Mouse (Mus musculus): ENCODE measurements around the gene Nfya. TPM values are rescaled to one million over a fixed set of nuclear protein-coding genes. Genes with fewer than 3 reads are reported as not detected.

Gene Nfya
- polyA plus RNA-seq, 1 experiment from 2014 or later, result 30.3 TPM

- no peaks in the 10 kb centered on the region for H3K9me3 ChIP-seq (ENCODE audit: low read depth, low read length)
- ATAC-seq (ENCODE audit: insufficient read depth) (no peak), DNase-seq (no peak)
- no peaks in the 10 kb centered on the region for H3K4me1 ChIP-seq (ENCODE audit: insufficient read depth)
- H3K36me3 ChIP-seq (ENCODE audit: insufficient read depth), result no peaks in the 10 kb centered on the region
- WGBS, result 72% methylated on average over 8 of the region's 8 CpGs
- H3K4me2 ChIP-seq, result no peak overlapping the region
- no peaks in the 10 kb centered on the region for H3K27me3 ChIP-seq (ENCODE audit: insufficient read depth, low read length)
- no peak for TF ChIP-seq CTCF (IDR thresholded peaks at IDR 0.05; ENCODE audit: low read depth)
- no peak overlapping the region for H3K4me3 ChIP-seq (ENCODE audit: low read depth, low read length)
- H3K9ac ChIP-seq, result no peak overlapping the region
- no peak overlapping the region for H3K27ac ChIP-seq (ENCODE audit: low read depth)
Measured at GRCm38 (mm10) chr17:48372987-48373386, 36.7 kb downstream of the Nfya start.

DNA sequence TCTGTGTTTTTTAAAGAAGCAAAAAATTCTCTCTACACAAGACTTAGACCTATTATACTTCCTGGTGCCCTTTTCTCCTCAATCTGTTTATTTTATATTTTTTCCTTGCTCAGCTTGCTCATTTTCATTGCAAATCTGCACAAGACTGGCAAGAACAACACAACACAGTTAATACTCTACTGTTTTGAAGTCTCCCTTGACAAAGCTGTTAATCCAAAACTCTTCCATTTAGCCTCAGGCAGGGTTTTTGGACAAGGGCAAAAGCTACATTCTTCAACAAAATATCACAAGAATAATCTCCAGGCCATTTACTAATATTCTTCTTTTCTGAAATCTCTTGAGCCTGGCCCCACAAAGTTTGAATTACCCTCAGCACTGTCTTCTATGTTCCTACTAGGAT is 38.1 kb downstream of the Nfya start:
- ATAC-seq (ENCODE audit: insufficient read depth), result no peak

GRCm38 (mm10) chr17:48366806-48367205 is 42.9 kb downstream of the Nfya start:
- Histone ChIP-seq H3K27ac (ENCODE audit: low read depth) (no peak overlapping the region), H3K36me3 (ENCODE audit: insufficient read depth) (no peaks in the 10 kb centered on the region), H3K4me2 (no peak overlapping the region), H3K9me3 (ENCODE audit: low read depth, low read length) (no peaks in the 10 kb centered on the region), H3K4me3 (ENCODE audit: low read depth, low read length) (no peak overlapping the region), H3K9ac (no peak overlapping the region), H3K27me3 (ENCODE audit: insufficient read depth, low read length) (no peaks in the 10 kb centered on the region), H3K4me1 (ENCODE audit: insufficient read depth) (no peaks in the 10 kb centered on the region)
- DNase-seq (no peak), ATAC-seq (ENCODE audit: insufficient read depth) (no peak)
- no peak for TF ChIP-seq CTCF (IDR thresholded peaks at IDR 0.05; ENCODE audit: low read depth)
- 74% methylated on average over 5 of the region's 5 CpGs for WGBS

More for the DNA sequence above, 38.1 kb downstream of the Nfya start:
- H3K4me1 ChIP-seq (ENCODE audit: insufficient read depth), result no peaks in the 10 kb centered on the region
- TF ChIP-seq CTCF (IDR thresholded peaks at IDR 0.05; ENCODE audit: low read depth), result no peak
- H3K4me2 ChIP-seq, result no peak overlapping the region
- no peak overlapping the region for H3K27ac ChIP-seq (ENCODE audit: low read depth)
- no peaks in the 10 kb centered on the region for H3K36me3 ChIP-seq (ENCODE audit: insufficient read depth)
- H3K4me3 ChIP-seq (ENCODE audit: low read depth, low read length), result no peak overlapping the region
- DNase-seq, result no peak
- H3K27me3 ChIP-seq (ENCODE audit: insufficient read depth, low read length), result no peaks in the 10 kb centered on the region
- no peaks in the 10 kb centered on the region for H3K9me3 ChIP-seq (ENCODE audit: low read depth, low read length)
- H3K9ac ChIP-seq, result no peak overlapping the region

- H3K27ac ChIP-seq (ENCODE audit: low read depth), result no peak overlapping the region
- no peak for TF ChIP-seq CTCF (IDR thresholded peaks at IDR 0.05; ENCODE audit: low read depth)
- no peaks in the 10 kb centered on the region for H3K4me1 ChIP-seq (ENCODE audit: insufficient read depth)
- H3K9me3 ChIP-seq (ENCODE audit: low read depth, low read length), result no peaks in the 10 kb centered on the region
- H3K9ac ChIP-seq, result no peak overlapping the region
- no peak for ATAC-seq (ENCODE audit: insufficient read depth)
- no peaks in the 10 kb centered on the region for H3K36me3 ChIP-seq (ENCODE audit: insufficient read depth)
- 72% methylated on average over 9 of the region's 9 CpGs for WGBS
- H3K27me3 ChIP-seq (ENCODE audit: insufficient read depth, low read length), result no peaks in the 10 kb centered on the region
- DNase-seq, result no peak
- H3K4me2 ChIP-seq, result no peak overlapping the region
- no peak overlapping the region for H3K4me3 ChIP-seq (ENCODE audit: low read depth, low read length)
Measured at GRCm38 (mm10) chr17:48365511-48366155, 44.1 kb downstream of the Nfya start.

- no peaks in the 10 kb centered on the region for H3K36me3 ChIP-seq (ENCODE audit: insufficient read depth)
- no peaks in the 10 kb centered on the region for H3K9me3 ChIP-seq (ENCODE audit: low read depth, low read length)
- TF ChIP-seq CTCF (IDR thresholded peaks at IDR 0.05; ENCODE audit: low read depth), result no peak
- H3K4me2 ChIP-seq, result no peak overlapping the region
- ATAC-seq (ENCODE audit: insufficient read depth) (no peak), DNase-seq (no peak)
- H3K4me3 ChIP-seq (ENCODE audit: low read depth, low read length), result no peak overlapping the region
- H3K4me1 ChIP-seq (ENCODE audit: insufficient read depth), result no peaks in the 10 kb centered on the region
- no peaks in the 10 kb centered on the region for H3K27me3 ChIP-seq (ENCODE audit: insufficient read depth, low read length)
- no peak overlapping the region for H3K27ac ChIP-seq (ENCODE audit: low read depth)
- H3K9ac ChIP-seq, result no peak overlapping the region
- WGBS, result 71% methylated on average over 6 of the region's 6 CpGs
Measured at GRCm38 (mm10) chr17:48363421-48363965, 46.2 kb downstream of the Nfya start.

GRCm38 (mm10) chr17:48362966-48363365 is 46.7 kb downstream of the Nfya start:
- WGBS, result 75% methylated on average over 8 of the region's 8 CpGs
- no peak overlapping the region for H3K27ac ChIP-seq (ENCODE audit: low read depth)
- peak; percentile 73 for DNase-seq
- no peaks in the 10 kb centered on the region for H3K4me1 ChIP-seq (ENCODE audit: insufficient read depth)
- H3K4me2 ChIP-seq, result no peak overlapping the region
- H3K36me3 ChIP-seq (ENCODE audit: insufficient read depth), result no peaks in the 10 kb centered on the region
- no peaks in the 10 kb centered on the region for H3K27me3 ChIP-seq (ENCODE audit: insufficient read depth, low read length)
- no peak for TF ChIP-seq CTCF (IDR thresholded peaks at IDR 0.05; ENCODE audit: low read depth)
- no peaks in the 10 kb centered on the region for H3K9me3 ChIP-seq (ENCODE audit: low read depth, low read length)
- H3K4me3 ChIP-seq (ENCODE audit: low read depth, low read length), result no peak overlapping the region
- H3K9ac ChIP-seq, result no peak overlapping the region
- ATAC-seq (ENCODE audit: insufficient read depth), result no peak

DNA sequence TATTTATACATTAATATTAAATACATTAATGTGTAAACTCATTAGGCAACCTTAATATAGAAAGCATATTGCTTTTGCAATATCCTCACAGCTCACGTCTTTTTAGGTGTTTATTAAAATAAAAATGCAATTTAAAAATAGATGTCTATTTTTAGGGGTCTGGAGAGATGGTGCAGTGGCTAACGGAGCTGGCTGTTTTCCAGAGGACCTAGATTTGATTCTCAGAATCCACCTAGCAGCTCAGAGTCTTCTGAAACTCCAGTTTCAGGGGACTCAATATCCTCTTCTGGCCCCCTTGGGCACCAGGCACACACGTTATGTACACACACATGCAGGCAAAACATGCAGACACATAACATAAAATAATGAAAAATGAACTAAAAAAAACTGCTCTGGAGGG is 47.4 kb downstream of the Nfya start:
- 46% methylated on average over 3 of the region's 3 CpGs for WGBS
- Histone ChIP-seq H3K27ac (ENCODE audit: low read depth) (no peak overlapping the region), H3K4me1 (ENCODE audit: insufficient read depth) (no peaks in the 10 kb centered on the region), H3K4me2 (no peak overlapping the region), H3K9ac (no peak overlapping the region), H3K4me3 (ENCODE audit: low read depth, low read length) (no peak overlapping the region), H3K27me3 (ENCODE audit: insufficient read depth, low read length) (no peaks in the 10 kb centered on the region), H3K36me3 (ENCODE audit: insufficient read depth) (no peaks in the 10 kb centered on the region), H3K9me3 (ENCODE audit: low read depth, low read length) (no peaks in the 10 kb centered on the region)
- DNase-seq, result peak; percentile 11
- no peak for TF ChIP-seq CTCF (IDR thresholded peaks at IDR 0.05; ENCODE audit: low read depth)
- no peak for ATAC-seq (ENCODE audit: insufficient read depth)
